Mouse (Mus musculus) stomach, postnatal 0 days (tissue): ENCODE data around the gene Hspe1.

Experiments used
- CTCF ChIP-seq: IDR thresholded peaks from 2 replicates; pipeline ENCODE4 v1.5.1; 2016; ENCODE audit warnings: antibody characterized with exemption, low read depth, mild to moderate bottlenecking, moderate library complexity
- EP300 ChIP-seq: optimal IDR thresholded peaks from 2 replicates; pipeline ENCODE3; 2016; ENCODE audit warnings: antibody characterized with exemption

GRCm38 (mm10) chr1:55039944-55040343 is 48.0 kb upstream of the Hspe1 start:
- TF ChIP-seq EP300 (no peak), CTCF (no peak)
